Mouse (Mus musculus): ENCODE measurements around the gene Gatad2a.

Gene Gatad2a

DNA sequence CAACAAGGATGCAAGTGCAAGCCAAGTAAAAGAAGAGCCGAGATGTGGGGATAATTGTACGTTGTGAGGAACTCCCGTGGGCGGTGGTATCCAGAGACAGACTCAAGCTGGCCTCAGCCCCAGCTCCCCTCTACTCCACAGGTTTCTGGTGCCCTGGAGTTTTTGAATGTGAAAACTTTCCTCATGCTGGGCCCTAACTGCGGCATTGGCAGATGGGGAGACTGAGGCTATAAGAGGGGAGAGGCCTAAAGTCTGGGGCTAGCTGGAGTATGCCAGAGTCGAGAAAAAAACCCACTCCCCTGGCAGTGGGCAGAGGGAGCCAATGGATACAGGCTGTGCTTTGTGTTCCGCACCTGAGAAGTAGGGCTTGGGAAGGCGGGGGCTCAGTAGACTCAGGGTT lies 92.1 kb downstream of the Gatad2a start:
- in situ Hi-C loops (cut with MboI; ENCODE audit: unreplicated experiment in 2 of 2): no loop called here

DNA sequence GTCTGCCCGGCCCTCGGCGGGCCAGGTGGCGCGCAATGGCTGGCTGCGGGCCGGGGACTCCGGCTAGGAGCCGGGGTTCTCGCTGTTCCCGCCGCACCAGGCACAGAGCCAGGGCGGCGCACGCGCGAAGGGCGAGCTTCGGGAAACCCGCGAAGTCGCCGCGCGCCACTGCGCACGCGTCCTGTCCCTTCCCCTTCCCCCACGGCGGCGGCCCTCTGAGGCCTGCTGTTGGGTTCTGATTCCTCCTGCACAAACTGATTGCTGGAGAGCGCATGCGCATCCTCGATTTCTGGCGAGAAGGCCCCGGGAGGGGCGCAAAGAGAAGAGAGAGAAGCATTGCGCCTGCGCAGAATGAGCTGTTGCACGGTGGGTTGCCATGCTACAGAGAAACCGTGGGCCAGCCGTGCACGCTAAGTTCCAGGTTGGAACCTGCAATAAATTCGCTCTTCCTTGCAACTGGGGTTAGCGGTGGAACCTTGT lies 93.1 kb downstream of the Gatad2a start:
- in situ Hi-C loops (cut with MboI; ENCODE audit: unreplicated experiment in 2 of 2): no loop called here

DNA sequence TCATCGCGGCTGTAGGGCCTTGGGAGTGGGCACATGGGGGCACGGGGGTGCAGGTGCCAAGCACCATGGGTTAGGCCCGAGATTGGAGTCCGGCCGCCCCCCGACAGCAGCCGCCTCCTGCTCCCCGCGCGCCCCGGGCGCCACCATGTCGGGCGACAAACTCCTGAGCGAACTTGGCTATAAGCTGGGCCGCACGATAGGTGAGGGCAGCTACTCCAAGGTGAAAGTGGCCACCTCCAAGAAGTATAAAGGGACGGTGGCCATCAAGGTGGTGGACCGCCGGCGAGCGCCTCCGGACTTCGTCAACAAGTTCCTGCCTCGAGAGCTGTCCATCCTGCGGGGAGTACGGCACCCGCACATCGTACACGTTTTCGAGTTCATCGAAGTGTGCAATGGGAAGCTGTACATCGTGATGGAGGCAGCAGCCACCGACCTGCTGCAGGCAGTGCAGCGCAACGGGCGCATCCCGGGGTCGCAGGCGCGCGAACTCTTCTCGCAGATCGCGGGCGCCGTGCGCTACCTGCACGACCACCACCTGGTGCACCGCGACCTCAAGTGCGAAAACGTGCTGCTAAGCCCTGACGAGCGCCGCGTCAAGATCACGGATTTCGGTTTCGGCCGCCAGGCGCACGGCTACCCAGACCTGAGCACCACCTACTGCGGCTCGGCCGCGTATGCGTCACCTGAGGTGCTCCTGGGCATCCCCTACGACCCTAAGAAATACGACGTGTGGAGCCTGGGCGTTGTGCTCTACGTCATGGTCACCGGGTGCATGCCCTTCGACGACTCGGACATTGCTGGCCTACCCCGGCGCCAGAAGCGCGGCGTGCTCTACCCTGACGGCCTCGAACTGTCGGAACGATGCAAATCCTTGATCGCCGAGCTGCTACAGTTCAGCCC lies 93.8 kb downstream of the Gatad2a start, which contains the start of the genes Tssk6, Ndufa13 and Yjefn3:
Gene Tssk6 (plus strand): TSS at position 22 of the 900 bp plus-strand sequence.
Gene Ndufa13 (minus strand): TSS at position 396 of the 900 bp plus-strand sequence.
Gene Yjefn3 (minus strand): TSS at position 550 of the 900 bp plus-strand sequence.
- in situ Hi-C loops (cut with MboI; ENCODE audit: unreplicated experiment in 2 of 2): no loop called here

DNA sequence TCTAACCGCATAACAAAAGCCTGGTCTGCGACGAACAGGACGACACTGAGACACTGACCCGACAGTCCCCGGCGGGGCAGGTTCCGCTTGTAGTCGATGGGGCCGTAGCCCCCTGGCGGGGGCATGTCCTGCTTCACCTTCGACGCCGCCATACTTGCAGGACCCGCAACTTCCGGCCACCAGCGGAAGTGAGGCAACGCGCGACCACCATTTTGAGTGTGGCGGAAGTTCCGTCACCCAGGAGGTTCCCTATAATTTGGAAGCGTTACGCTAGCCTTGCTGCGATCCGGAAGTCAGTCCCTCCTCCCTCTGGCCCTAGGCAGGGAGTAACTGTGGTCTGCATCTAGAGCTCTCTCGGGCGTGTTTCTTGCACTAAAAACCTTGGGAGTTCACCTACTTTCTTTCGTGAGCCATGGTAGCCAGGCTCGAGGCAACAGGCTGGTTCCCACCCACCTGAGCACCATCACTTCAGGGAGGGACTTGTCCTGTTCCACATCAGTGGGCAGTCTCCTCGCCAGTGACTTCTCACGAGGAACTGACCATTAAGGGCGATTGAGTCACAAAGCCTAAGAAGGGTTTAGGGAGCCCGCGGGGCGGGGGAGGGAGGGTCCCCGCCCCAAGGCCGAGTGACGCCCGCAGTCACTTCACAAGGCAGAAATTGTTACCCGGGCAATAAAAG lies 94.6 kb downstream of the Gatad2a start:
- in situ Hi-C loops (cut with MboI; ENCODE audit: unreplicated experiment in 2 of 2): no loop called here

DNA sequence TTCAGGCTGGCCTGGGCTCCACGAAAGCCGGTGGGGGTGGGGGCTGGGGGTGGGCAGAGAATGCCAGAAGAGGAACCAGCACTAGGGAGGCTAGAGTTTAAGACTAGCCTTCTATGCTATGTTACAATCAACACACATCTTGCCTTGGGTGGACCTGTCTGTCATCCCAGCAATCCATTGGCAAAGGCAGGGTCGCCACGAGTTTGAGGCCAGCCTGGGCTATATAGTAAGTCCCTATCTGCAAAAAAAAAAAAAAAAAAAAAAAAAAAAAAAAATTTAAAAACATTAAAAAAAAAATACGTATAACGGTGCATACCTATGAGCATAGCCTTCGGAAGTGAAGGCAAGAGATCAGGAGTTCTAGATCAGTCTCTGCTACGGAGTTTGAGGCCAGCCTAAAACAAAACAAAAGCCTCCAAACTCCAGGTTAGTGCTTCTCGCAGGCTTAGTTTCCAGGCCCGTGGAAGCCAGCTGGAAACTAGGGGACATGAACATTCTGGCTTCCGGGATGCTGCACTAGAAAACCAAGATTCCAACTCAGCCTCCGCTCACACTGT lies 95.2 kb downstream of the Gatad2a start:
- in situ Hi-C loops (cut with MboI; ENCODE audit: unreplicated experiment in 2 of 2): no loop called here

DNA sequence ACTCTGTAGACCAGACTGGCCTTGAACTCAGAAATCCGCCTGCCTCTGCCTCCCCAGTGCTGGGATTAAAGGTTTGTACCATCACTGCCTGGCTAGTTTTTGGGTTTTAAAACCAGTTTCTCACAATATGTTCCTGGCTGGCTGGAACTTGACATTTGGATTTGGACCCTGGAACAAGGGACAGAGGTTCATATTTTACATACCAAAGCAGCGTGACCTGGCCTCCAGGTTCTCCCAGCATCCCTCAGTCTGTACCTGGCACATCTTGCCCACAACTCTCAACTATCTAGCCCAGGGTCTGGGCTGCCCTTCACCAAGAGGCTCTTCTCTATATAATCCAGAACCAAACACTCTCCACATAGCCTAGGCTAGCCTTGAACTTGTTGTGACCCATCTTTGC lies 96.3 kb downstream of the Gatad2a start:
- in situ Hi-C loops (cut with MboI; ENCODE audit: unreplicated experiment in 2 of 2): no loop called here

DNA sequence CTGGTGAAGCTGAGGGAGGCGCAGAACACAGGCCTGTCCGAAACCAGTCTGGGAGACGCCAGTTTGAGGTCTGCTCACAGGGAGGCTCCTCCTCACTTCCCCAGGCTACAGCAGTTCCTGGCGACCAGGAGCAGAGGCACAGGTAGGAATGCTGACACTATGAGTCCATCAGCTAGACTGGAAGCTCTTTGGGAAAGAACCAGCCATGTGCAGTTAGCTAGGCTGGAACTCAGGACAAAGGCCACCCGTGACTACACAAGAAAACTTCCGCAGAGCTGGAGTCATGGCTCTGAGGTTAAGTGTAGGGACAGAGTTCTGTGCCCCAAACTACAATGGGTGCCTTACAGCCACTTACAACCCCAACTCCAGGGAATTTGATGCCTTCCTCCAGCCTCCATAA lies 98.3 kb downstream of the Gatad2a start:
- in situ Hi-C loops (cut with MboI; ENCODE audit: unreplicated experiment in 2 of 2): no loop called here

DNA sequence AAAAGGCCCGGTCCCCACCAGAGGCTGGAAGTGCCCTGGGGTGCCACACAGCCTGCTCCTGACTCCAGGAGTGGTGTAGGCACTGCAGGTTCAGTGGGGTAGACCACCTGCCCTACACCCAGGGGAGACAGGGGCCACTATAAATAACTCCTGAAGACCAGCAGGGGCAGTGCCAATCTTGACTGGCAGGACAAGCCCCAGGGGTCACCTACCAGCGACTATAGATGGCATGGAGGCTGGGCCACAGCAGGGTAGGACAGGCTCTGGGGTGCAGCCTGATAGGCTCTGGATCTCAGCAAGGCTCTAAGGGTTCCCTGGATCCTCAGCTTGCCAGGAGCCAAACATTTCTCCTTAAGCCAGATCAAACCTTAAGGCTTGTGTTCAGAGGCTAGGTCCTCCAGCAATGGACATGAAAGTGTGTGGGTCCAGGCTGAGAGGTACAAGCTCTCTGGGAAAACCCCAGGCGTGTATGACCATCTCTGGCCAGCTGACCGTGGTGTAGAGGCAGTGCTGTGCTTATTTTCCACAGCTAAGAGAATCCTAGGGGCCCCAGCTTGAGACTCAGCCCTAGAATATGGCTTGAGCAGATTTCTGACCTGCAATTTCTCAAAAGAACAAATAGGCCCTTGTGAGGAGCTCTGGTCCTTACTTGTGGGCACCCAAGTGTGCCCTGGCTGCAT lies 100.3 kb downstream of the Gatad2a start:
- in situ Hi-C loops (cut with MboI; ENCODE audit: unreplicated experiment in 2 of 2): no loop called here

DNA sequence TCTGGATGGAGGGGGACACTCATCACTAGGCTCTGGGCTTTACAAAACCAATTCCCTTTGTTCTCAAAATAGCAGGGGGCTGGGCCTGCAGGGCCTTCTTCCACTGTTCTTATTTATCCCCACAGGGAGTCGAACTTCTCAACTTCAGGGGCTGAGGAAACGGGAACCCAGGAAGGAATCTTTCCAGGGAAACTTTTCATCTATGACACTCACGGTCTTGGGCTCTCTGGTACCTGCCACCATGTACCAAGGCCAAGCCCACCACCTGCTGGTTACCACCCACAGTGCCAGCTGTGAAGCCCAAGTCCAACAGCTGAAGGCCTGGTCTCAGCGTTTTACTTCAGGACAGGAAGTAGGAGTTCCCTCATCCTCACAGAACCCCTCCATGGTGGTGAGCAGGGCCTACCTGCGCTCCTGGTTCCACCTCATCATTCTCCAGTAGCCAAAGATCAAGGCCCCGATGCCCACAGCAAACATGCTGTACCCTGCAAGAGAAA lies 101.3 kb downstream of the Gatad2a start:
- in situ Hi-C loops (cut with MboI; ENCODE audit: unreplicated experiment in 2 of 2): no loop called here

DNA sequence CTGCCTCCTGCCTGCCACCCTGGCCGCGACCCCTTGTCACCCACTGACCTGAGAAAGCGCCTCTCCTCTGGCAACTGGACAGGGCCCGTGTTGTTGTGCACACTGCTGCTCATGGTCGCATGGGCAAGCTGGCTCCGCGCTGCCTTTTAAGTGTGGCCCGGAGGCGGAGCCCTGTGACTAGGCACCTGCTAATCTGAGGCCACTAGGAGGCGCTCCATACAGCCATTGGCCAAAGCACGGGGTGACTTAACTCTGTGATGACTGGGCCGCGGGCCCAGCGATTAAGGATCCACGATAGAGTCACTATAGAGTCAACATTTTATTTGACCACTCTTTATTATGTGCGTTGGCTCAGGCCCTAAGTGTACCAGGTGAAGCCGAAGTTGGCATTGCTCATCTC lies 102.3 kb downstream of the Gatad2a start:
- in situ Hi-C loops (cut with MboI; ENCODE audit: unreplicated experiment in 2 of 2): no loop called here

DNA sequence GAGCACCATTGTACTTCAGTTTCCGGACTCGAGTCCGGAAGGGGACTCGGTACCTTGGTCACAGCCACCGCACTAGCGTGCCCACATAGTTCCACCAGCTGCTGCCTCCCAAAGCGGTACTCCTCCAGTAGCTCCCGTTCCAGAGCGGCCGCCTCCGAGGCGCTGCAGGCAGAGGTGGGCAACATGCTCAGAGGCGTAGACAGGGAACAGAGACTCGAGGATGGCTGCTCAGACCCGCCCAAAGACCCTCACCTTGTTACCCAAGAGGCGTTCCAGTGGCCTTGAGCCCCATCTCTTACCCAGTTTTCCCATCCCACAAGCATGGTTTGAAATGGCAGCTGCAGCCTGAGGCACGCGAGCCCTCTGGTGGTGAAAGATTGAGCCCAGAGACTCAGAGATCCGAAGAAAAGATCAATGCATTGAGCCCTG lies 105.4 kb downstream of the Gatad2a start:
- in situ Hi-C loops (cut with MboI; ENCODE audit: unreplicated experiment in 2 of 2): no loop called here

DNA sequence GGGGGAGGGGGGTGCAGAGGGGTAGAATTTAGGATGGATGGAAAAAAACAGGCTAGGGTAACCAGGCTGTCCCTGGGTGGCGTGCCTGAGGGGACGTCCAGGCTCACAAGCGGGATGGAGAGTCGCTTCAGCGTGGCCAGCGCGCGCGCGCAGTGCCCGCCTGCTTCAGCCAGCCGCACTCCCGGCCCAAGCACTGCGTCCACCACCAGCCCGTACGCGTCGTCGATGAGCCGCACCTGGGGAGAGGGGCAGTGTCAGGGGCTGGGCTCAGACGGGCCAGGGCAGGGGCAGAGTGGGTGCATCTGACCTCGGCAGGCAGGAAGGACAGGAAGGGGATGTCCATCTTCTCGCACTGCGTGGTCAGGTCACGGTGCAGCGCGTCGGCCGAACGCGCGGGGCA lies 107.3 kb downstream of the Gatad2a start:
- in situ Hi-C loops (cut with MboI; ENCODE audit: unreplicated experiment in 2 of 2): no loop called here

DNA sequence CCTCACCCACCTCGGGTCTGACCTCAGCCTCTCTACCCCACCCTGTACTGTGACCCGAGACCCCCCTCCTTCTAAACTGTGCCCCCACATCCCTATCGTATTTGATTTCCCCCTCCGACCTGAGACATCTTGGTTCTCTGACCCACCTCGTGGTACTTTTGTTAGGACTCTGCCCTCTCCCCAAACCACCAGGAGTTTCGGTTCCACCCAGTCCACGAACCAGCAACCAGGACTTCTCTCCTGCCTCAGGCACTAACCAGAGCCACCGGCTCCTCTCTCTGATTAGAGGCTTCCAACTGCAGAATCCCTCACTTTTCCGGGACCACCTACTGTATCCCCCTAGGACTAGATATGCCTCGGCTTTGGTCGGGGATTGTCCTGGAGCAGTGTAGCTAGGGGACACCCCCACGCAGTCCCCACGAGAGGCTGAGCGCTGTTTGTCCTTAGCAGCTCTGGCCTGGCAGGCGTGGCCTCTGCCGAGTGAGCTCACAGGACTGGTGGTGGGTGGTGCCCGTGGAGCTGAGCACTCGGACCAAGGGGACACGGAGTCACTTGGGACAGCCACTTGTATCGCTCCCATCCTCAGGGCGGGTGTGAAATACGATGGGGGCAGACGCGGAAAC lies 107.8 kb downstream of the Gatad2a start:
- in situ Hi-C loops (cut with MboI; ENCODE audit: unreplicated experiment in 2 of 2): no loop called here

DNA sequence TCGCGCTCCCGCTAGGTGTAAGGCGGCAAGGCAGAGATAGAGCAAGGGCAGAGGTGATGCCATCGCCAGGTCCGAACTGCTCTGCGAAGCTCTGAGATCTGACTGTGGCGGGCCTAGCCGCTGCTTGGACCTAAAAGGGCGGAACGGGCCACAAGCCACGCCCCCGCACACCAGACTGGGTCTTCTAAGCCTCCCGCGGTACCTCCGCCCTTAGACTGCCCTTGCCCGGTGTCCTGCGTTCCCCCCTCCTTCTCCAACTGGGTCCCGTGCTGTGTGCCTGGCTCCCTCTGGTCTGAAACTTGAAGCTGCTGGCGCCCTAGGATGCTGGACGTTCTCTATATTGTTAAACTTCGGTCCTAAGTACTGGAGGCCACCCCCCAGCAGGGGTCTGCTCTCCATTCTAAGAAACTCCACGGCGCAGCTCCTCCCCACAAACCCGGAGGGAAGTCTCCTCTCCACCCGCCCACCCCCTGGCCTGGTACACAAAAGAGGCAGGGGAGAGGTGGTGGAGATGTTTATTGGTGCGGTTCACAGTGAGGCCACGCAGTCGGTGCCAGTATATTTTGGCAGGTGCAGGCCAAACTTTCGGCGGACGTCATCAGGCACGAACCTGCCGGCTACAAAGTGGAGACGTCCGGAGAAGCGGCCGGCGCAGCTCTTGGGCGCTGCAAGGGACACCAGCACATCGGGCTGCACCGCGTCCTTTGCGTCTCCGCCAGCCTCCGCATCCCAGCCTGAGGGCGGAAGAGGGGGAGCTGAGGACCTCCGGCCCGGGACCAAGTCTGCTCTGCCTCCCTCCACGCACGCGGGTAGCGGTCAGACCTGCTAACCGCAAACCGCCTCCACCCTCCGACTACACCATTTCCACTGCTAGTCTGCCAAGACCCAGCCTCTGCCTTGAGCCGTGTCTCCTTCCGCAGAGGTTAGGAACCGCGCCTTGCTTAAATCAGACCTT lies 108.6 kb downstream of the Gatad2a start, which contains the start of gene Cilp2:
Gene Cilp2 (minus strand): TSS at position 399 of the 955 bp plus-strand sequence.
- in situ Hi-C loops (cut with MboI; ENCODE audit: unreplicated experiment in 2 of 2): no loop called here

DNA sequence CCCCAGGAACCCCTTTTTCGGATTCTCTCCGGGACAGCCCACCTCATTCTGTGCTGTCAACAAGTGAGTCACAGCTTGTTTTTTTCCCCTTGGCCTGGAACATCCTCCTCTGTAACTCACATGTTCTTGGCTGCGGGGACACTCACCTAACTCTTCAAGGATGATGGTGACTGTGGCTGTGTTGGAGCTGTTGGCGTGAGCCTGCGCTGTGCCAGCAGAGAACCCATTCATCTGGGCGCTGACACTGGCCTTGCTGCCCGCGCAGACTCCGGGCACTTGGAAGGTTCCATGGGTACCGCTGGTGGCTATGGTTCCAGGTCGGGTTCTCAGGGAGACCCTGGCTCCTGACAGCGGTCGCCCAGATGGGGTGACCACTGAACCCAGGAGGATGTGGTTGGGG lies 112.0 kb downstream of the Gatad2a start:
- in situ Hi-C loops (cut with MboI; ENCODE audit: unreplicated experiment in 2 of 2): no loop called here

DNA sequence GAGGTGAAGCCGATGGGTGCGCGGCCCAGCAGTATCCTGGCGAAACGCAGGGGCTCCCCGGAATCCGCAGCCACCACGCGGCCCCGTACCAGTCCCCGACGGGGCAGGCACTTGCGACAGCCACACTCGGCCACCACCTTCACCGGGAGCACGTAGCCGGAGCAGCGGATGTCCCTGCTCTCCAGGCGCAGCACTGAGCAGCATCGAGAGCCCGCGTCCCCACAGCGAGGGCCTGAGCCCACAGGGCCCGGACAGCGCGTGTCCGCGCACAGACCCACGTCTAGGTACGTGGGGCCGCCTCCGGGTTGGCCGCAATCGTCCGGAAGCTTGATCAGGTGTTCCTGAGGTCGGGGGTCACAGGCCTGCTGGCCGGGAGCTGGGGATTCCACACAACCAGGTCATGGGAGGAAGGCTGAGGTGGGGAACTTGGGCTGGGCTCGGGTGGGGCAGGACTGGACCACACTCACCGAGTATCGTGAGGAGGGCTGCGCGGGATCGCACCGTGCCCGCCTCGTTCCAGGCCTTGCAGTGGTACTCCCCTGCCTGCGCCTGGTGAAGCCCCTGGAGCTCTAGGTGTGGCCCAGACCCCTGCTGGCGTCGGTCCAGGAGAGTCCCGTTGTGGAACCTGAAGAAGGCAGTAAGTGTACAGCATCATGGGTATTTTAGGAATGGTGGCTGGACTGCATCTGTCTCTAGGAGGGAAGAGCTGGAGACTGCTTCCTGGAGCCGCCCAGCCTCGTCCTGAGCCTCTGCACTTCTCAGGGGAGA lies 113.2 kb downstream of the Gatad2a start:
- in situ Hi-C loops (cut with MboI; ENCODE audit: unreplicated experiment in 2 of 2): no loop called here

DNA sequence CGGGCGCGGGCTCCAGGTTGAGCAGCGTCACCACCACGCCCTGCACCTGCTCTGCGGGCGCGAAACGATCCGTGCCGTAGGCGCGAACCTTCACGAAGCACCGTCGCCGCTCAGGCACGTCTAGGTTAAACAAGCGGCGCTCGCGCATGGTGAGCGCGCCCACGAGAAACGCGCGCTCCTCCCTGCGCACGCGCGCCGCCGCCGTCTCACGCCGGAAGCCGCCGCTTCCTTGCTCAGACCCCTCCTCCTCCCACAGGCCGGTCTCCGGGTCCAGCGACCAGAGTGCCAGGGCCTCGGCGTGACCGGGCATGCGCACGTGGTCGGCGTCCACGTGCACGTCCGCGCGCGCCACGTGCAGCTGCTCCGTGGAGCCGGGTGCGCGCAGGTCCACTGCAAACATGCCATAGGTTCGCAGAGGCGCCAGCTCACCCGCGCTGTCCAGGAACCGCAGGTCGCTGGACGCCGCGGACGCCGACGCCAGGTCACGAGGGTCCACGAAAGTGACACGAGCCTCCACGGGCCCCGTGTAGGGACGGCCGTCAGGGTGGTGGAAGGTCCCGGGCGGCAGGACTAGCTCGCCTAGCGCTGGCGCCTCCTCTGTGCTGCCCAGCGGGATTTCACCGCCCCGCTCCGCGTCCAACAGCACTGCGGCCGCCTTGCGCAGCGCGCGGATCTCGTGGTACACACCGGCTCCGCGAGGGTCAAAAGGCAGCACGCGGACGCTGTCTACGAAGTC lies 114.0 kb downstream of the Gatad2a start:
- in situ Hi-C loops (cut with MboI; ENCODE audit: unreplicated experiment in 2 of 2): no loop called here
